Mouse (Mus musculus) forebrain, embryonic 16.5 days (tissue): ENCODE measurements at regions not wholly inside any gene's neighbourhood (a gene's known extent, or its start where the extent isn't known, plus 50 kb on each side); places are given as distances from the start of the nearest gene placed in this dataset.
A peak's percentile ranks its signal among the peaks of the same experiment; 100 is the strongest.

ENCODE experiments used
- ATAC-seq: fragments of 200-750 bp; cut with Nextera tagmentation; 2 replicates; pipeline ENCODE4 v1.8.0; 2017; ENCODE audit warnings: mild to moderate bottlenecking, moderate library complexity
- H3K27ac ChIP-seq: fragments of 300-500 bp; sonication (generic); 2 replicates; pipeline ENCODE4 v1.5.1; 2014; ENCODE audit warnings: low read length, control low read depth
- H3K27me3 ChIP-seq: fragments of 300-500 bp; sonication (generic); replicated peaks from 2 replicates; pipeline ENCODE4 v1.6.1; 2014; ENCODE audit warnings: low read length; ENCODE audit not compliant: control insufficient read depth, insufficient read depth
- H3K36me3 ChIP-seq: fragments of 300-500 bp; sonication (generic); 2 replicates; pipeline ENCODE4 v1.6.1; 2014; ENCODE audit not compliant: control insufficient read depth, insufficient read depth
- H3K4me1 ChIP-seq: fragments of 300-500 bp; sonication (generic); replicated peaks from 2 replicates; pipeline ENCODE4 v1.6.1; 2014; ENCODE audit warnings: low read length; ENCODE audit not compliant: control insufficient read depth, insufficient read depth
- H3K4me2 ChIP-seq: fragments of 300-500 bp; sonication (generic); 2 replicates; pipeline ENCODE4 v1.6.1; 2014; ENCODE audit warnings: mild to moderate bottlenecking, low read length, control low read depth
- H3K4me3 ChIP-seq: fragments of 300-500 bp; sonication (generic); replicated peaks from 2 replicates; pipeline ENCODE4 v1.5.1; 2014; ENCODE audit warnings: mild to moderate bottlenecking, low read length, control low read depth
- H3K9ac ChIP-seq: fragments of 300-500 bp; sonication (generic); replicated peaks from 2 replicates; pipeline ENCODE4 v1.6.1; 2014; ENCODE audit warnings: low read depth, low read length, control low read depth
- H3K9me3 ChIP-seq: fragments of 300-500 bp; sonication (generic); 2 replicates; pipeline ENCODE4 v1.6.1; 2016; ENCODE audit warnings: low read length; ENCODE audit not compliant: control insufficient read depth
- WGBS: fragments of 180-500 bp; shearing (Covaris S2); extraction: QIAGEN DNeasy Blood & Tissue Kit; methylation state at CpG from one replicate; pipeline ENCODE4 v1.1.7; 2014; 5-methylcytosine and 5-hydroxymethylcytosine counted together

- H3K27ac ChIP-seq = peak overlapping the region; percentile 65
- no peak overlapping the region; the same call in 1 of the 2 replicates for H3K4me2 ChIP-seq
- 73% methylated on average over 5 of the region's 5 CpGs for WGBS
- H3K4me1 ChIP-seq = peaks cover 7% of the 10 kb centered on the region
- no peaks in the 10 kb centered on the region for H3K36me3 ChIP-seq
- no peak overlapping the region for H3K9ac ChIP-seq
- no peaks in the 10 kb centered on the region for H3K27me3 ChIP-seq
- no peaks in the 10 kb centered on the region for H3K9me3 ChIP-seq
- ATAC-seq = peak; percentile 62
- no peak overlapping the region for H3K4me3 ChIP-seq
These were observed 206.5 kb upstream of the Nt5e start for GRCm38 (mm10) chr9:88120536-88120935.

GRCm38 (mm10) chr9:88120963-88121570, 205.9 kb upstream of the Nt5e start:
- H3K4me3 ChIP-seq = no peak overlapping the region
- ATAC-seq = peak; percentile 84
- H3K9ac ChIP-seq = no peak overlapping the region
- H3K4me2 ChIP-seq = no peak overlapping the region
- no peaks in the 10 kb centered on the region for H3K27me3 ChIP-seq
- WGBS = 57% methylated on average over 11 of the region's 11 CpGs
- no peaks in the 10 kb centered on the region for H3K9me3 ChIP-seq
- peaks cover 7% of the 10 kb centered on the region for H3K4me1 ChIP-seq
- H3K36me3 ChIP-seq = no peaks in the 10 kb centered on the region
- peak overlapping the region; percentile 70 for H3K27ac ChIP-seq

- peaks cover 7% of the 10 kb centered on the region for H3K4me1 ChIP-seq
- H3K9ac ChIP-seq = no peak overlapping the region
- H3K4me3 ChIP-seq = no peak overlapping the region
- no peaks in the 10 kb centered on the region for H3K27me3 ChIP-seq
- no peak overlapping the region for H3K4me2 ChIP-seq
- ATAC-seq = no peak
- WGBS = 71% methylated on average over 9 of the region's 9 CpGs
- H3K9me3 ChIP-seq = no peaks in the 10 kb centered on the region
- no peak overlapping the region for H3K27ac ChIP-seq
- no peaks in the 10 kb centered on the region for H3K36me3 ChIP-seq
These were observed 202.5 kb upstream of the Nt5e start for GRCm38 (mm10) chr9:88124322-88125005.

GRCm38 (mm10) chr9:88163025-88163780, 163.8 kb upstream of the Nt5e start:
- Histone ChIP-seq H3K9me3 (no peaks in the 10 kb centered on the region), H3K36me3 (no peaks in the 10 kb centered on the region), H3K4me2 (no peak overlapping the region), H3K4me3 (no peak overlapping the region), H3K27ac (no peak overlapping the region), H3K4me1 (no peaks in the 10 kb centered on the region), H3K9ac (no peak overlapping the region), H3K27me3 (no peaks in the 10 kb centered on the region)
- ATAC-seq = no peak
- WGBS = 85% methylated on average over 6 of the region's 6 CpGs

GRCm38 (mm10) chr9:88177575-88178254, 149.3 kb upstream of the Nt5e start:
- Histone ChIP-seq H3K4me2 (no peak overlapping the region), H3K9me3 (no peaks in the 10 kb centered on the region)
- no peak for ATAC-seq

GRCm38 (mm10) chr9:88181189-88181994, 145.6 kb upstream of the Nt5e start:
- H3K27me3 ChIP-seq = no peaks in the 10 kb centered on the region
- no peak overlapping the region for H3K27ac ChIP-seq
- no peak for ATAC-seq
- no peaks in the 10 kb centered on the region for H3K9me3 ChIP-seq
- H3K4me1 ChIP-seq = no peaks in the 10 kb centered on the region
- no peaks in the 10 kb centered on the region for H3K36me3 ChIP-seq
- 89% methylated on average over 9 of the region's 9 CpGs for WGBS
- no peak overlapping the region for H3K9ac ChIP-seq
- H3K4me3 ChIP-seq = no peak overlapping the region
- no peak overlapping the region for H3K4me2 ChIP-seq

More at GRCm38 (mm10) chr9:88177575-88178254, 149.3 kb upstream of the Nt5e start:
- H3K4me3 ChIP-seq = no peak overlapping the region
- no peaks in the 10 kb centered on the region for H3K36me3 ChIP-seq
- no peaks in the 10 kb centered on the region for H3K27me3 ChIP-seq
- 72% methylated on average over 4 of the region's 4 CpGs for WGBS
- no peak overlapping the region for H3K27ac ChIP-seq
- H3K4me1 ChIP-seq = no peaks in the 10 kb centered on the region
- no peak overlapping the region for H3K9ac ChIP-seq

GRCm38 (mm10) chr9:88207378-88207777, 119.6 kb upstream of the Nt5e start:
- Histone ChIP-seq H3K4me2 (no peak overlapping the region), H3K9me3 (no peaks in the 10 kb centered on the region), H3K27me3 (no peaks in the 10 kb centered on the region), H3K36me3 (no peaks in the 10 kb centered on the region), H3K27ac (no peak overlapping the region), H3K4me1 (no peaks in the 10 kb centered on the region), H3K9ac (no peak overlapping the region), H3K4me3 (no peak overlapping the region)
- no peak for ATAC-seq
- WGBS = 73% methylated on average over 7 of the region's 7 CpGs

GRCm38 (mm10) chr9:88208022-88208421, 119.0 kb upstream of the Nt5e start:
- H3K4me3 ChIP-seq = no peak overlapping the region
- H3K4me1 ChIP-seq = no peaks in the 10 kb centered on the region
- no peaks in the 10 kb centered on the region for H3K36me3 ChIP-seq
- no peaks in the 10 kb centered on the region for H3K9me3 ChIP-seq
- H3K4me2 ChIP-seq = no peak overlapping the region
- no peak overlapping the region for H3K27ac ChIP-seq
- H3K27me3 ChIP-seq = no peaks in the 10 kb centered on the region
- no peak overlapping the region for H3K9ac ChIP-seq
- no peak for ATAC-seq
